Mouse (Mus musculus) E14TG2a.4 (cell line): Measurements from ENCODE around the gene Slc43a3.
"Not testable (repeated sequence)": the region's sequence is repeated elsewhere in the genome, so short reads cannot be mapped to it uniquely, and the experiment has no call there.

ENCODE experiments used
- H3K27me3 ChIP-seq: 2 replicates; pipeline ENCODE4 v1.6.1; 2014; ENCODE audit warnings: low read length, control low read depth; ENCODE audit not compliant: insufficient read depth
- H3K36me3 ChIP-seq: 2 replicates; pipeline ENCODE4 v1.6.1; 2014; ENCODE audit warnings: low read length, control low read depth; ENCODE audit not compliant: insufficient read depth
- H3K4me1 ChIP-seq: replicated peaks from 2 replicates; pipeline ENCODE4 v1.6.1; 2014; ENCODE audit warnings: low read depth, low read length, control low read depth
- H3K4me3 ChIP-seq: replicated peaks from 2 replicates; pipeline ENCODE4 v1.5.1; 2014; ENCODE audit warnings: mild to moderate bottlenecking, low read length
- H3K9me3 ChIP-seq: 2 replicates; pipeline ENCODE4 v1.6.1; 2014; ENCODE audit warnings: low read length, control low read depth
- CTCF ChIP-seq: conservative IDR thresholded peaks from 2 replicates; pipeline ENCODE4 v1.5.1; 2014; ENCODE audit warnings: low read length
- NANOG ChIP-seq: IDR thresholded peaks from 2 replicates; pipeline ENCODE4 v1.6.1; 2014; ENCODE audit warnings: borderline replicate concordance, low read length, mixed read lengths
- POU5F1 ChIP-seq: IDR thresholded peaks from 2 replicates; pipeline ENCODE4 v1.6.1; 2014; ENCODE audit warnings: low read length, borderline replicate concordance

Slc43a3 gene

DNA sequence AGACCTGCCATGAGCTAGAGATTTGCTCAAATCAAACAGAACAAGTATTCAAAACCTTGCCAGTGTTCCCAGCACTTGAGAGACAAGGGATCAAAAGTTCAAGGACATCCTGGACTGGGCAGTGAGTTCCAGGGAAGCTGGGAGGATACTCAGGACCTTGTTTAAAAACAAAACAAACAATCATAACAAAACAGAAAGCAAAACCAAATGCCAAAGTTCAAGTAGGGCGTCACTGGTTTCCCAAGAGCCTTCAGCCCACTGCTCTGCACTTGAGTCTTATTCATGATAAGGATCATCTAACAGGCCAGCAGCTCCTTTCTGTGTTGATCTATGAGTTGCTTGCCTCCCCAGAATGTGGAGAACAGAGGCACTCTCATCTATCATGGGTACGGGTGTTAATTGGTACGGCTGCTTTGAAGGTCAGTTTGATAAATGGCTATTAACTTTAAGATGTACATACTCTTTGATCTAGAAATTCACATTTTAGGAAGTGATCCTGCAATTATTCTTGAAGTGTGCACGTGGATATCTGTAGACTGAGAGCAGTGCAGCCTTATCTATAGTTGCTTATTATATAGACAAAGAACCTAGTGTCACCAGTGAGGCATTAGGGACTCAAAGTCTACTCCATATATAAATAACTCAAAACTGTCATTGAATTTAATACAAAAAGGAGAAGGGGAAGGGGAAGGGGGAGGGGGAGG, 40.7 kb upstream of the Slc43a3 start:
- Histone ChIP-seq H3K27me3 (peaks cover 28% of the 10 kb centered on the region), H3K4me1 (no peaks in the 10 kb centered on the region), H3K36me3 (no peaks in the 10 kb centered on the region), H3K4me3 (no peak overlapping the region), H3K9me3 (peaks cover 13% of the 10 kb centered on the region; the same call in 1 of the 2 replicates)
- TF ChIP-seq NANOG: no peak
- TF ChIP-seq POU5F1: no peak
- TF ChIP-seq CTCF: no peak

DNA sequence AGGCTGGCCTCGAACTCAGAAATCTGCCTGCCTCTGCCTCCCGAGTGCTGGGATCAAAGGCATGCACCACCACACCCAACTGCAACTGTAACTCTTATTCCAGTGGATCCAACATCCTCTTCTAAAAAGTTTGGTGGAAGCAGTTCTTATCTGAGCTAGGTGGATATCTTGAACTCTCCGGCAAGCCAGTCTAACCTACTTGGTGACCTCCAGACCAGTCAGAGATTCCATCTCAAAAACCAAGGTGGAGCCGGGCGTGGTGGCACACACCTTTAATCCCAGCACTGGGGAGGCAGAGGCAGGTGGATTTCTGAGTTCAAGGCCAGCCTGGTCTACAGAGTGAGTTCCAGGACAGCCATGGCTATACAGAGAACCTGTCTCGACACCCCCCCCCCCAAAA, 39.7 kb upstream of the Slc43a3 start:
- H3K4me1 ChIP-seq, H3K4me3 ChIP-seq, H3K36me3 ChIP-seq: not testable (repeated sequence)
- peaks cover 22% of the 10 kb centered on the region for H3K9me3 ChIP-seq
- peaks cover 18% of the 10 kb centered on the region for H3K27me3 ChIP-seq

DNA sequence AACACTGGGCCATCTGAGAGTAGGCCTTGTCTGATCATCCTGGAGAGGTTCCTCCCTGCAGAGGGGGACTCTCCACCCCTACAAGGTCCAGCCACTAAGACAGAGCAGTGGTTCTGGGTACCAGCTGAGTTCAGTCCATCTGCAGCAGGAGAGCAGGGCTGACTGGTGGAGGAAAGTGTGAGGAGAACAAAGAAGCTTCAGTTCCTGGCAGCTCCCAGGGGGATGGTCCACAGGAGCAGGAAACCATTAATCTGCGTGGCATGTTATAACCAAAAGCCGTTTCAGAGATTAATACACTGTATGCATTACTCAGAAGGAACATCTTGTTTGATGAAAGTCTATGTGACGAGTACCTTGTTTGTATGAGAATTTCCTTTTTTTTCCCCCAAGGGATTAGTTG, 23.7 kb upstream of the Slc43a3 start:
- Histone ChIP-seq H3K4me3 (no peak overlapping the region), H3K4me1 (no peaks in the 10 kb centered on the region), H3K27me3 (no peaks in the 10 kb centered on the region), H3K9me3 (no peaks in the 10 kb centered on the region), H3K36me3 (no peaks in the 10 kb centered on the region)
- no peak for TF ChIP-seq CTCF
- no peak for TF ChIP-seq NANOG
- TF ChIP-seq POU5F1: no peak

DNA sequence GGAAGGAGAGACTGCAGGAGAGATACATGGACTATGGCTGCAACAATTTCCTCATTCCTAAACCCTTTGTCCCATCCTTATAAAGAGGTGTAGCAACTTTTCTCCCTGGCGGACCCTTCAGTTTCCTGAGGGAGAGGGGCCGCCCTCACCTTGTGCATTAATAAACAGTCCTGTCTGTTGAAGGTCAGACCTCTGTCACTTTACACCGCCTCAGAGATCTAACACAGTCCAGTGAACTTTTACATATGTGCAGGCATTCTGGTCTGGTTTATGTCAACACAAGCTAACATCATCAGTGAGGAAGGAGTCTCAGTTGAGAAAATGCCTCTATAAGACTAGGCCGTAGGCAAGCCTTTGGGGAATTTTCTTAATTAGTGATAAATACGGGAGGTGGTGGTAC, 22.5 kb upstream of the Slc43a3 start:
- Histone ChIP-seq H3K9me3 (no peaks in the 10 kb centered on the region), H3K27me3 (no peaks in the 10 kb centered on the region), H3K4me1 (no peaks in the 10 kb centered on the region), H3K4me3 (no peak overlapping the region), H3K36me3 (no peaks in the 10 kb centered on the region)
- TF ChIP-seq POU5F1 (no peak), CTCF (no peak), NANOG (no peak)

DNA sequence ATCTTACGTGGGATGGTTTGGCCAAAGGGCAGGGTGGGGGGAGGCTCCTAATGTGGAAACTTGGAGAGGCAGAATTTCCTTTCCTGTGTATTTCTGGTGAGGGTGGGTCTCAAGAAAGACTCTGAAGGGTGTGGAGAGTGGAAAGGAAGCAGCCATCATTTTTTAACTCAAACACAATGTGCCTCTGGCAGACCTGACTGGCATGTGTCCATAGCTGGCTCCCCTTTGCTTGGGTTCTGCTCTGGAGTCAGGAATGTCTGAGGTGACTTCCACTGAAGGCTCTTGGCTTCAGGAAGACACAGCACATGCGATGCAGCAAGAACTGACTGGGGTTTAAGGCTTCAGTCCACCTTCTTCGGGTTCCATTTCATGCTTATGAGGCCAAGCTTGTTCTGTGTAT, 21.0 kb upstream of the Slc43a3 start:
- Histone ChIP-seq H3K9me3 (no peaks in the 10 kb centered on the region), H3K36me3 (no peaks in the 10 kb centered on the region)
- TF ChIP-seq NANOG: no peak
- no peak for TF ChIP-seq POU5F1
- no peak for TF ChIP-seq CTCF

DNA sequence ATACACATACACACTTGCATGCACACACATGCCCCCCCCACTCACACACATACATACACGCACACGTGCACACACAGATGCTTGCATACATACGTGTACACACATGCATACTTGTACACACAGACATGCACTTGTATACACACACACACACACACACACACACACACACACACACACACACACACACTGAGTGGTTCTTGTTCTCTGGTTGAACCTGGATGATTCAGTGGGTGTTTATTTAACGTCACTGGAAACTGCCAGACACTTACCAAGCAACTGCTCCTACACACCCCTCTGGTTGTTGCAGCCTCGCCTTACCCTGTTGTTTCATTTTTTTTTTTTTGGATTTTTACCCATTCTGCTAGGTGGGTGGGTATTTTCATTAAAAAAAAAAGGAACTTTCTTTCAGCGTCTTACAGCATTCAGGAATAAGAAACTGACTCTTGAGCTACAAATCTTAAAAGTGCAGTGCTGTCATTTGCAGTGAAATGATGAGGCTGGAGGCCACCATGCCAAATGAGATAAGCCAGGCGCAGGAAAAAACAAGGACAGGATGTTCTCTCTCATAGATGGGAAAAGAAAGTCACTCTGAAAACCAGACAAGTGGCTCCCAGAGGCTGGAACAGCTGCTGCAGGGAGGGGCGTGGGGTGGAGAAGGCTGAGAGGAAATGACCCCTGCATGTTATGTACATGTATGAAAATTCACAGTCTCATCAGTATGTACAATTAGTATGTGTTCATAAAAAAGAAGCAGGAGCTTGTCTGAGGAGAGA, 19.6 kb upstream of the Slc43a3 start:
- no peak for TF ChIP-seq NANOG
- TF ChIP-seq CTCF: no peak
- TF ChIP-seq POU5F1: no peak
- Histone ChIP-seq H3K36me3 (no peaks in the 10 kb centered on the region), H3K4me1 (no peaks in the 10 kb centered on the region), H3K27me3 (no peaks in the 10 kb centered on the region), H3K4me3 (no peak overlapping the region), H3K9me3 (no peaks in the 10 kb centered on the region)

More for the DNA sequence above, 21.0 kb upstream of the Slc43a3 start:
- Histone ChIP-seq H3K4me3 (no peak overlapping the region), H3K27me3 (no peaks in the 10 kb centered on the region), H3K4me1 (no peaks in the 10 kb centered on the region)

DNA sequence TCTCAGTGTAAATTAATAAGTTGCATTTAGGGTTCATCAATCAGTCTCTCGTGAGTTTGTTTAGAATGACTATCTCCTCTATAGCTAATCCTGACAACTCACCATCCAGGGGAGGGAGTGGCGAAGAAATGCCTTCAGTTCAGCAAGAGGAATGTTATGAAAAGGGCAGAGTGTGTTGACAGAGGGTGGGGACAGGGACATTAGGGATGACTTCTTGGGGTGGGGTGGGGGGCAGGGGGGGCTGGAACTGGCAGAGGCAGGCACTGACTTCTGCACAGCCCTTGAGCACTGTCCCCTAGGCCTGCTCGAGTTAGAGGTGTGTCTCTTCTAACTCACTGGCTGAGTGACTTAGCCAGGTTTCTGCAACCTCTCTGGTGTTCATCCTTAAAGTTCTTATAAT, 18.2 kb upstream of the Slc43a3 start:
- H3K27me3 ChIP-seq: no peaks in the 10 kb centered on the region
- TF ChIP-seq POU5F1: no peak
- no peak for TF ChIP-seq NANOG
- no peak for TF ChIP-seq CTCF
- H3K9me3 ChIP-seq: no peaks in the 10 kb centered on the region
- H3K4me3 ChIP-seq: no peak overlapping the region
- H3K4me1 ChIP-seq: no peaks in the 10 kb centered on the region
- H3K36me3 ChIP-seq: no peaks in the 10 kb centered on the region

DNA sequence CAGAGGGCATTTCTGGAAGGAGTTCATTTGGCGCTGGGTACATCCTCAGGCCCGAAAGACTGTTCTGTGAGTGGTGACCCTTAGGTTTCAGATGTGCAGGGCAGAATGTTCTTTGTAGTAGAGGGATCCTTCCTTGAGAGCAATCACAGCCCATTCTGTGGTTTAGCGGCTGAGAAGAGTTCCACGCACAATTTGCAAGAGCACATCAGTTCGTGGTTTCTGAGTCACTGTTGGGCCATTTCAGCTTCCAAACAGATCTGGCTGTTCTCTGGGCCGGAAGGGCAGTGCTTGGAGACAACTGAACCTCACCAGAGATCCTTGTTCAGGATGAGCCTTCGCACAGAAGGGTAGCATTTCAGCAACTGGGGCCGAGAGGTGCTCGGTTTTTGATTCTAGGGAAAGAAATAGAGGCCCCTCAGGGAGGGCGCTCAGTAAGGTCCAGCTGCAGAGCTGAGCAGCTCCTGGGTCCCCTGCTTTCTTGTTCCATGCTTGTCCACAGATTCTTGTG, 16.7 kb upstream of the Slc43a3 start:
- Histone ChIP-seq H3K9me3 (no peaks in the 10 kb centered on the region), H3K36me3 (no peaks in the 10 kb centered on the region), H3K4me1 (no peaks in the 10 kb centered on the region), H3K27me3 (no peaks in the 10 kb centered on the region), H3K4me3 (no peak overlapping the region)
- TF ChIP-seq NANOG (no peak), CTCF (no peak), POU5F1 (no peak)

DNA sequence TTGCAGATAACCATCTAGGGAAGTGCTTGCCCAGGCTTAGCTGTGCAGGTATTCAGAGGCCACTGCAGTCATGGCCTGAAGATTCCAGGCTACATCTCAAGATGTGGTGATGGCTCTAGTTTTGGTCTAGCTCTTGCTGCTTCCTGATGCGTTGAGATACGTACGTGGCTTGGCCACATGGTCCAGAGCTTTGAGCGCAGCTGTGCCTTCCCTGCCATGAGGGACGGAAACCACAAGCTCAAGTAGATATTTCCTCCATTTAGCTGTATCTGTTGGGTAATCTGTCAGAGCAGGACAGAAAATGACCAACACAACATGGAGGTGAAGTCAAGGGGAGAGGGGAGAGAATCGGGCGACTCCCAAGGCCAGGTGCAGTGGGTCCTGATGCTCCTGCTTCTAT, 6.2 kb upstream of the Slc43a3 start:
- TF ChIP-seq POU5F1 (no peak), CTCF (no peak), NANOG (no peak)
- peaks cover 6% of the 10 kb centered on the region; the same call in 1 of the 2 replicates for H3K9me3 ChIP-seq

More for the DNA sequence above, 6.2 kb upstream of the Slc43a3 start:
- Histone ChIP-seq H3K4me3 (no peak overlapping the region), H3K27me3 (no peaks in the 10 kb centered on the region), H3K4me1 (no peaks in the 10 kb centered on the region), H3K36me3 (no peaks in the 10 kb centered on the region)
